Mouse (Mus musculus) urinary bladder, postnatal 10 days (tissue): ENCODE results near the gene Fbxw15.
"Not testable (repeated sequence)": the region's sequence is repeated elsewhere in the genome, so short reads cannot be mapped to it uniquely, and the experiment has no call there.

ENCODE experiments used
- DNase-seq: peaks from one replicate; pipeline ENCODE4 v3.0.0; 2022; ENCODE audit warnings: low spot score

Fbxw15 gene

GRCm38 (mm10) chr9:109568162-109568561 lies at the start of gene Fbxw15:
Gene Fbxw15 (minus strand): TSS chr9:109568262.
- DNase-seq = not testable (repeated sequence)

- not testable (repeated sequence) for DNase-seq
These were observed 38.8 kb upstream of the Fbxw15 start for GRCm38 (mm10) chr9:109606837-109607236.

GRCm38 (mm10) chr9:109602128-109602527 lies 34.1 kb upstream of the Fbxw15 start:
- DNase-seq = not testable (repeated sequence)

GRCm38 (mm10) chr9:109597226-109597625 lies 29.2 kb upstream of the Fbxw15 start:
- no peak for DNase-seq

GRCm38 (mm10) chr9:109594866-109595265 lies 26.8 kb upstream of the Fbxw15 start:
- no peak for DNase-seq

GRCm38 (mm10) chr9:109565546-109565945 lies 2.5 kb downstream of the Fbxw15 start:
- DNase-seq = no peak

GRCm38 (mm10) chr9:109562106-109562505 lies 6.0 kb downstream of the Fbxw15 start:
- DNase-seq = not testable (repeated sequence)

GRCm38 (mm10) chr9:109552483-109552882 lies 15.6 kb downstream of the Fbxw15 start:
- DNase-seq = no peak

- not testable (repeated sequence) for DNase-seq
These were observed 18.4 kb downstream of the Fbxw15 start for GRCm38 (mm10) chr9:109549666-109550065.

GRCm38 (mm10) chr9:109523385-109524064 lies 44.5 kb downstream of the Fbxw15 start:
- no peak for DNase-seq
